ENCODE assay signal across 9 mouse cellular contexts in the genomic region with DNA sequence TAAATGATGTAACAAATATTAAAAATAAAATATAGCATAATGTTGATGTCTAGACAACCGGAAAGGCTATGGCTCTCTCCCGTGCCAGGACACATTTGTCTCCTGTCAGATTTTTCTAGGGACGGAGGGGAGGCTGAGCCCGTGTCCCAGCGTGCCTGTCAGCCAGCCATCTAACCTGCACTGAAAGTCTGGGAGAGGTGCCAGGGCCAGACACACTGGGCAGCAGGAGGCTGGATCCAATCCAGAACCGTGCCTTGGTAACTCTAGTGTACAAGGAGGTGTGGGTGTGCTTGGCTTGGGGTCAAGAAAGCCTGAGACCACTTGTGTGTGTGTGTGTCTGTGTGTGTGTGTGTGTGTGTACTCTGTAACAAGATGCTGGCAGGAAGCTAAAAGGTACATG. TPM values are rescaled to one million over a fixed set of nuclear protein-coding genes. Genes with fewer than 3 reads are reported as not detected.
DNase-seq lines count a peak whose midpoint lies in the region; ATAC-seq and TF ChIP-seq lines count a peak whose summit lies in the region.
"Had no signal": no experiment of that assay in that cellular context is flagged by ENCODE, and none has a peak within 500 bp of the region (broad histone marks: within the 10 kb centered on the region; RNA-seq: fewer than 3 reads in every experiment).

No protein-coding gene starts in this region.

- TF ChIP-seq CTCF in midbrain, postnatal 0 days (IDR thresholded peaks at IDR 0.05), result no peak
- no peak for TF ChIP-seq CTCF in cerebellum, adult 2 months (IDR thresholded peaks at IDR 0.05; ENCODE audit: borderline replicate concordance, insufficient read depth, low read depth, low read length)

- DNase-seq in midbrain, postnatal 0 days (ENCODE audit: low spot score), result peak; percentile 95
- peak; percentile 93 to 95 for DNase-seq in cerebellum, adult 2 months
- DNase-seq in heart, postnatal 4 days, result peak; percentile 91
- peak; percentile 92 for DNase-seq in lung, postnatal 36 days
- DNase-seq in frontal cortex, postnatal 25 days (ENCODE audit: low spot score in 2 of 2), result no peak
- DNase-seq in frontal cortex, postnatal 36 days (ENCODE audit: low spot score in 2 of 2), result no peak
- DNase-seq in natural killer cell, adult 2 months (ENCODE audit: low spot score in 2 of 2), result no peak

- no peak overlapping the region for H3K9ac ChIP-seq in midbrain, postnatal 0 days (replicated peaks; ENCODE audit: low read length, poor library complexity, severe bottlenecking)
- H3K9ac ChIP-seq in midbrain, embryonic 16.5 days (ENCODE audit: low read depth, low read length), result no peak overlapping the region

- H3K27me3 ChIP-seq in midbrain, postnatal 0 days (ENCODE audit: insufficient read depth, low read length), result no peaks in the 10 kb centered on the region
- no peaks in the 10 kb centered on the region for H3K27me3 ChIP-seq in midbrain, embryonic 16.5 days (ENCODE audit: control insufficient read depth, insufficient read depth, low read depth, low read length)
- H3K27me3 ChIP-seq in cerebellum, adult 2 months (ENCODE audit: control insufficient read depth, insufficient read depth, low read length), result no peaks in the 10 kb centered on the region

- H3K36me3 ChIP-seq in midbrain, postnatal 0 days (ENCODE audit: insufficient read depth, low read length), result no peaks in the 10 kb centered on the region
- H3K36me3 ChIP-seq in midbrain, embryonic 16.5 days (ENCODE audit: control insufficient read depth, insufficient read depth, low read length), result no peaks in the 10 kb centered on the region

- H3K27ac ChIP-seq in midbrain, postnatal 0 days (ENCODE audit: low read depth, low read length), result no peak overlapping the region
- H3K27ac ChIP-seq in midbrain, embryonic 16.5 days (ENCODE audit: low read length), result no peak overlapping the region
- H3K27ac ChIP-seq in cerebellum, adult 2 months (ENCODE audit: insufficient read depth, low read length), result no peak overlapping the region

- 57% methylated on average over 6 of the region's 6 CpGs for WGBS in midbrain, postnatal 0 days
- WGBS in midbrain, embryonic 16.5 days, result 73% methylated on average over 6 of the region's 6 CpGs
- WGBS in cerebellum, adult 2 months, result 3% methylated on average over 6 of the region's 6 CpGs

- H3K4me2 ChIP-seq in midbrain, postnatal 0 days (ENCODE audit: low read depth, low read length, poor library complexity, severe bottlenecking), result no peak overlapping the region
- no peak overlapping the region for H3K4me2 ChIP-seq in midbrain, embryonic 16.5 days (ENCODE audit: low read length)

- H3K4me1 ChIP-seq in midbrain, postnatal 0 days (ENCODE audit: insufficient read depth, low read length), result peaks cover 18% of the 10 kb centered on the region; the same call in 1 of the 2 replicates
- H3K4me1 ChIP-seq in midbrain, embryonic 16.5 days (ENCODE audit: control insufficient read depth, insufficient read depth, low read length), result peaks cover 20% of the 10 kb centered on the region
- peaks cover 10% of the 10 kb centered on the region for H3K4me1 ChIP-seq in cerebellum, adult 2 months (ENCODE audit: control insufficient read depth, insufficient read depth, low read length)

- ATAC-seq in midbrain, postnatal 0 days (ENCODE audit: low FRiP score), result peak; percentile 57; the same call in 1 of the 2 replicates
- ATAC-seq in midbrain, embryonic 16.5 days, result no peak

- no peaks in the 10 kb centered on the region for H3K9me3 ChIP-seq in midbrain, postnatal 0 days (ENCODE audit: low read length)
- H3K9me3 ChIP-seq in midbrain, embryonic 16.5 days (replicated peaks; ENCODE audit: control insufficient read depth, low read length, poor library complexity, severe bottlenecking), result no peaks in the 10 kb centered on the region

- no peak overlapping the region for H3K4me3 ChIP-seq in midbrain, postnatal 0 days (ENCODE audit: low read depth, low read length)
- no peak overlapping the region for H3K4me3 ChIP-seq in midbrain, embryonic 16.5 days (ENCODE audit: low read depth, low read length)
- H3K4me3 ChIP-seq in cerebellum, adult 2 months (replicated peaks; ENCODE audit: insufficient read depth, low read depth, low read length), result no peak overlapping the region

- no peak for TF ChIP-seq POLR2A in cerebellum, adult 2 months (IDR thresholded peaks at IDR 0.05; ENCODE audit: borderline replicate concordance, insufficient read depth, low read length)

RNA-seq across cellular contexts. Expression of gene Stx1a, which starts 1.5 kb away (rescaled TPM):
- 165 and 175 TPM in 2 replicates for total RNA-seq in midbrain, postnatal 0 days (2014; rRNA removed)
- polyA plus RNA-seq in midbrain, postnatal 0 days (2015; fragmentation: Nextera tagmentation; extraction: Ambion mirVana), result 190 and 202 TPM in 2 replicates
- 162 and 195 TPM in 2 replicates for polyA plus RNA-seq in midbrain, embryonic 16.5 days (2015; fragmentation: Nextera tagmentation; extraction: Ambion mirVana)
- polyA plus RNA-seq in cerebellum, adult 2 months (2012; rRNA removed), result 12.1 and 12.4 TPM in 2 replicates
- 1 to 10 TPM; 5.6 to 6.0 TPM for total RNA-seq in heart, postnatal 4 days (2021)

RNA-seq across cellular contexts. Expression of gene Abhd11, which starts 12.9 kb away (rescaled TPM):
- total RNA-seq in midbrain, postnatal 0 days (2014; rRNA removed), result 56.8 and 64.4 TPM in 2 replicates
- polyA plus RNA-seq in midbrain, postnatal 0 days (2015; fragmentation: Nextera tagmentation; extraction: Ambion mirVana), result 85.3 and 85.6 TPM in 2 replicates
- polyA plus RNA-seq in midbrain, embryonic 16.5 days (2015; fragmentation: Nextera tagmentation; extraction: Ambion mirVana), result 76.5 and 81.5 TPM in 2 replicates
- 59.0 and 65.1 TPM in 2 replicates for polyA plus RNA-seq in cerebellum, adult 2 months (2012; rRNA removed)
- total RNA-seq in heart, postnatal 4 days (2021), result 10 to 100 TPM; 55.0 to 59.6 TPM

RNA-seq across cellular contexts. Expression of gene Cldn3, which starts 35.8 kb away (rescaled TPM):
- 2.2 and 3.1 TPM in 2 replicates for total RNA-seq in midbrain, postnatal 0 days (2014; rRNA removed)
- polyA plus RNA-seq in midbrain, postnatal 0 days (2015; fragmentation: Nextera tagmentation; extraction: Ambion mirVana), result 3.0 and 3.3 TPM in 2 replicates
- polyA plus RNA-seq in midbrain, embryonic 16.5 days (2015; fragmentation: Nextera tagmentation; extraction: Ambion mirVana), result 2.2 and 2.6 TPM in 2 replicates
- polyA plus RNA-seq in cerebellum, adult 2 months (2012; rRNA removed), result 0.52 and 0.67 TPM in 2 replicates
- total RNA-seq in heart, postnatal 4 days (2021), result under 1 TPM; 0.71 to 0.77 TPM
- total RNA-seq: neutrophil, adult 5-6 weeks had no signal

RNA-seq across cellular contexts. Expression of gene Dnajc30, which starts 42.2 kb away (rescaled TPM):
- 13.5 and 21.4 TPM in 2 replicates for total RNA-seq in midbrain, postnatal 0 days (2014; rRNA removed)
- 52.5 and 52.8 TPM in 2 replicates for polyA plus RNA-seq in midbrain, postnatal 0 days (2015; fragmentation: Nextera tagmentation; extraction: Ambion mirVana)
- 48.8 and 49.6 TPM in 2 replicates for polyA plus RNA-seq in midbrain, embryonic 16.5 days (2015; fragmentation: Nextera tagmentation; extraction: Ambion mirVana)
- polyA plus RNA-seq in cerebellum, adult 2 months (2012; rRNA removed), result 45.4 and 46.6 TPM in 2 replicates
- 10 to 100 TPM; 24.8 to 26.6 TPM for total RNA-seq in heart, postnatal 4 days (2021)

RNA-seq across cellular contexts. Expression of gene Bud23, which starts 42.9 kb away (rescaled TPM):
- 48.3 and 49.9 TPM in 2 replicates for total RNA-seq in midbrain, postnatal 0 days (2014; rRNA removed)
- 63.6 and 65.5 TPM in 2 replicates for polyA plus RNA-seq in midbrain, postnatal 0 days (2015; fragmentation: Nextera tagmentation; extraction: Ambion mirVana)
- 74.4 and 76.9 TPM in 2 replicates for polyA plus RNA-seq in midbrain, embryonic 16.5 days (2015; fragmentation: Nextera tagmentation; extraction: Ambion mirVana)
- 69.2 and 72.8 TPM in 2 replicates for polyA plus RNA-seq in cerebellum, adult 2 months (2012; rRNA removed)
- 10 to 100 TPM; 28.5 to 37.0 TPM for total RNA-seq in heart, postnatal 4 days (2021)

Comparison
In these comparisons a context has a peak if more than half of its experiments do, and no peak if none do; other contexts are left out.
1. DNase-seq: peak in midbrain, postnatal 0 days (single experiment), cerebellum, adult 2 months (2 of 2), heart, postnatal 4 days (single experiment) and lung, postnatal 36 days (single experiment); none in frontal cortex, postnatal 25 days (0 of 2), frontal cortex, postnatal 36 days (0 of 2) and natural killer cell, adult 2 months (0 of 2).
2. RNA of gene Stx1a, which starts 1.5 kb away (polyA plus RNA-seq): 162 to 195 TPM in midbrain, embryonic 16.5 days and 190 to 202 TPM in midbrain, postnatal 0 days; 12.1 to 12.4 TPM in cerebellum, adult 2 months; every median in the first group is over 10 times any median in the second.